Mouse (Mus musculus) left cerebral cortex, adult 6 months (tissue): Measurements from ENCODE around the gene Olfr313. TPM values are rescaled to one million over a fixed set of nuclear protein-coding genes. Genes with fewer than 3 reads are reported as not detected.

Experiments used
- long read RNA-seq, 2 experiments: library from polyadenylated mRNA; unstranded; transcript quantifications; one replicate each; pipeline ENCODE4 v2.0.0; 2019 to 2020
- polyA plus RNA-seq: library from polyadenylated mRNA; unstranded; fragments of <200 nt; fragmentation: Nextera tagmentation; gene quantifications from 2 replicates; pipeline ENCODE4 v1.2.3, GENCODE M21; 2021

Gene Olfr313
- polyA plus RNA-seq = not detected in 2 replicates
- long read RNA-seq, experiment 1 = 0 reads
- long read RNA-seq, experiment 2 = 0 reads

GRCm38 (mm10) chr11:58814700-58815099 is at the start of gene Olfr313:
Gene Olfr313, plus strand, starts transcription at chr11:58815000.

GRCm38 (mm10) chr11:58772888-58773287 is 41.9 kb upstream of the Olfr313 start, which contains the start of gene Olfr315:
Gene Olfr315, plus strand, starts transcription at chr11:58773188.

DNA sequence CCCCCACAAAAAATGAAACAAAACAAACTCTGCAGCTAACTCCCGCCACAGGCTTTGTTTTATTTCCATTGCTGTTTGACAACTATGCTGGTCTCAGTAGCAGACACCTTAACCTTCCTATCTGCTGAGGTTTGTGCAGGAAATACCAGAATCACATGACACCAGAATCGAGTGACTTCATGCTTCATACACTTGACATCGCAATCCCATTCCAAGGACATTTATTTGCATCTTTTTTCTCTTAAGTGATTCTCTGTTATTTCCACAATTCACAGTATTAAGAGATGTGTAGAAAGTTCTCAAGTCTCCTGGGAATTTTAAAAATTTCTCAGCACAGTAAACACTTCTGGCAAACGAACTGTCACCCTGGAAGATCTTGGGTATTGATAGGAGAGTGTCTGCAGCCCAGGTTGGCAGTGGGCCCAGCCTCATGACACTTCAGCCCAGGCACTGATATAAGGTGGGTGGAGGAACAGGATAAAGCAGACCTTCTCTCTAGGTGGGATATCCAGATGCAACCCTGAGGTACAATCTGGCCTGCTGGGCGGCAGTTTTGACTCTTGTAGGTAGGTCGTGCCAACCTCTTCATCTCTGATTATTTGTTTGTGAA is 32.2 kb upstream of the Olfr313 start, which contains the start of gene Olfr314:
Gene Olfr314, plus strand, starts transcription at position 473 of the 610 bp plus-strand sequence.

GRCm38 (mm10) chr11:58801558-58802228 is 13.1 kb upstream of the Olfr313 start, which contains the start of gene Fam183b:
Gene Fam183b, minus strand, starts transcription at chr11:58801960.

DNA sequence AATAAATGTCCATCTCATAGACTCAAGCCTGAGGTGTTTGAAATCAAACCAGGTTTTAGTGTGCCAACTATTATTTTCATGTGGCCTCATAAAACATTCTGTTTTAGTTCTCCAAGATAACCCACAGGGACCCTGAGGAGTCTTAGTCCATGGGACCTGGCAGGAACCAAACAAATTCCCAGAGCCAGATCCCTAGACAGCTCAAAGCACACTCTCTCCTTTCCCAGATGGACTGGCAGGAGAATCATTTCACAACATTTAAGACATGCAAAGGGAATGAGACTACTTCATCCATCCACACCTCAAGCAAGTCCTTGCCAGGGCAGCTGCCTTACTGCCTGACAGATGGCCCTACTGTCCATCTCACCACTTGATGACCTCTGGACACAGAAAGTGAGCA is 14.1 kb downstream of the Olfr313 start, which contains the start of gene Olfr312:
Gene Olfr312, plus strand, starts transcription at position 301 of the 400 bp plus-strand sequence.

GRCm38 (mm10) chr11:58838951-58839350 is 24.2 kb downstream of the Olfr313 start, which contains the start of gene Olfr311:
Gene Olfr311, plus strand, starts transcription at chr11:58839251.

GRCm38 (mm10) chr11:58846919-58847461 is 32.2 kb downstream of the Olfr313 start, which contains the start of gene Gm12258:
Gene Gm12258, plus strand, starts transcription at chr11:58847158.

DNA sequence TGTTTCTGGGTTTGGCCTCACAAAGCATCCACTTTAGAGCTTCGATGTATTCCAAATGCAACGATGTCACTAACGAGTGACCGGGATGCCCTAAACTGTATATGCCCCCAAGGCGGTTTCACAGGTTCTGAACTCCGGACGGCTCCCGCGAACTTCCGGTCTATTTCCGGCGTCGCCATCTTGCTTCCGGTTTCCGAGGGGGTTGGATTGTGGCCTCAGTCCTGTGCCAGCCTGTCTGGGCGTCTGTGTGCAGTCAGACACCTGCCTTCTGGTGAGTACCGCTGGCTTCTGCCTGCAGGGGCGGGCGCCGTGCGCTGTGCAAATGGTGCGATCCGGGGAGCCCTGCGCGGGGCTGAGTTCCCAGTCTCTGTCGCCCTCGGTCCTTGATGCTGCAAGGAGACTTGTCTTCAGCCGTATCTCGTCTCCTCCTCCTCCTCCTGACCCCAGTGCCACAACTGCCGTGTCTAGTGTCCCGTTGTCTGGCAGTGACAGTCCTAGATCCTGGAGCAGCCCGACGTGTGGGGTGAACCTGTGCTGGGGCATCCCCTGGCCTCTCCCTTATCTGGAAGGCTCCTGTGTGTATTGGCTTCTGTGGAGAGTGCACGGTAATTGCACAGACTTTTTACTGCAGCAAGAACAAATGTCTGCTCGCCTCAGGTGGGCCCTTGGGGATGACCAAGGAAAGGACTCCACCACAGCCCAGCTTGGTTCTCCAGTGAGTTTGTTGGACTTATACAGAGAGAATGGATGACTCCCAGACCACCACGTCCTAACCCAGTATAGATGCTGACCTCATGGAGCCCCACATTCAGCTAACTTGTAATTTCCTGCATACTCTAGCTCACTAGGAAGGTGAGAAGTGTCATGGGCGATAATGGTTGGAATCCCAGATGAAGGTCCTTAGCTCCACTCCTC is 52.5 kb downstream of the Olfr313 start, which contains the start of gene 2810021J22Rik:
Gene 2810021J22Rik, plus strand, starts transcription at position 178 of the 915 bp plus-strand sequence.

Other genes starting within 250 kb of the Olfr313 start
- not detected in 2 replicates for gene Olfr224, start 244.4 kb upstream of the Olfr313 start, polyA plus RNA-seq
- not detected in 2 replicates for gene Olfr325, start 237.3 kb upstream of the Olfr313 start, polyA plus RNA-seq
- not detected in 2 replicates for gene Olfr324, start 219.9 kb upstream of the Olfr313 start, polyA plus RNA-seq
- gene 2210407C18Rik, start 198.9 kb upstream of the Olfr313 start, polyA plus RNA-seq = not detected in 2 replicates
- gene Olfr323, start 184.5 kb upstream of the Olfr313 start, polyA plus RNA-seq = not detected in 2 replicates
- not detected in 2 replicates for gene Trim58, start 174.5 kb upstream of the Olfr313 start, polyA plus RNA-seq
- not detected in 2 replicates for gene Olfr322, start 156.2 kb upstream of the Olfr313 start, polyA plus RNA-seq
- not detected in 2 replicates for gene Olfr320, start 133.9 kb upstream of the Olfr313 start, polyA plus RNA-seq
- not detected in 2 replicates for gene Olfr319, start 115.8 kb upstream of the Olfr313 start, polyA plus RNA-seq
- not detected in 2 replicates for gene Olfr318, start 91.0 kb upstream of the Olfr313 start, polyA plus RNA-seq
- not detected in 2 replicates for gene Olfr317, start 75.8 kb upstream of the Olfr313 start, polyA plus RNA-seq
- 1.1 and 2.0 TPM in 2 replicates for gene Olfr316, start 62.3 kb upstream of the Olfr313 start, polyA plus RNA-seq
- gene Olfr315, start 41.8 kb upstream of the Olfr313 start, polyA plus RNA-seq = not detected in 2 replicates
- not detected in 2 replicates for gene Olfr314, start 32.0 kb upstream of the Olfr313 start, polyA plus RNA-seq
- gene Fam183b, start 13.0 kb upstream of the Olfr313 start, polyA plus RNA-seq = 9.7 and 11.3 TPM in 2 replicates
- not detected in 2 replicates for gene Olfr312, start 14.2 kb downstream of the Olfr313 start, polyA plus RNA-seq
- gene Olfr311, start 24.3 kb downstream of the Olfr313 start, polyA plus RNA-seq = 0.11 TPM in 1 of 2 replicates, not detected in the other
- 4.2 and 5.8 TPM in 2 replicates for gene Gm12258, start 32.2 kb downstream of the Olfr313 start, polyA plus RNA-seq
- gene 2810021J22Rik, start 52.2 kb downstream of the Olfr313 start, polyA plus RNA-seq = 2.5 and 5.9 TPM in 2 replicates
- 5.0 and 6.9 TPM in 2 replicates for gene Zfp39, start 89.2 kb downstream of the Olfr313 start, polyA plus RNA-seq
- gene Btnl10, start 102.9 kb downstream of the Olfr313 start, polyA plus RNA-seq = not detected in 2 replicates
- gene Rnf187, start 123.9 kb downstream of the Olfr313 start, polyA plus RNA-seq = 147 and 519 TPM in 2 replicates
- gene Hist3h2ba, start 133.9 kb downstream of the Olfr313 start, polyA plus RNA-seq = 12.3 and 50.9 TPM in 2 replicates
- 50.8 and 74.9 TPM in 2 replicates for gene Hist3h2a, start 139.7 kb downstream of the Olfr313 start, polyA plus RNA-seq
- gene Trim17, start 139.7 kb downstream of the Olfr313 start, polyA plus RNA-seq = 4.2 and 4.5 TPM in 2 replicates
- gene Trim11, start 163.1 kb downstream of the Olfr313 start, polyA plus RNA-seq = 12.1 and 13.3 TPM in 2 replicates